Mouse (Mus musculus): Measurements from ENCODE around the gene Olfr890. TPM values are rescaled to one million over a fixed set of nuclear protein-coding genes. Genes with fewer than 3 reads are reported as not detected.
"Not testable (repeated sequence)": the region's sequence is repeated elsewhere in the genome, so short reads cannot be mapped to it uniquely, and the experiment has no call there.

Gene Olfr890
- not detected in 2 replicates for polyA plus RNA-seq (2012; rRNA removed)

DNA sequence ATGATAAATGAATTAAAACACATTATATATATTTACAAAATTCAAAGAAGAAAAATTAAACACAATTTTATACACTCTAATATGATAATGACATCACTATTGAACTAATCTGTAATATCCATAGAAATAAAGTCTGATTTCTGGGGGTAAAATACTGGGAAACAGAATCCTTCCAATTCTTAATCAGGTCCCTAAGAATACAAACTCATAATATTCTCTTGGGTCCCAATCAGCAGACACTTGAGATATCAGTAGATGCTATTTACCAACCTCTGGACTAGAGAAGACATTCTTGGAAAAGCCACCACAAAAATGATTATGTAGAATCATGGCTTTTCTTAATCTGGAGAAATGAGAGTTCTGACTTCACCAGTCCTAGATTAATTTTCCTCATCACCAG lies at the start of gene Olfr890:
Gene Olfr890 (plus strand): TSS at position 301 of the 400 bp plus-strand sequence.
- no peak for DNase-seq (ENCODE audit: low read depth, low spot score)

DNA sequence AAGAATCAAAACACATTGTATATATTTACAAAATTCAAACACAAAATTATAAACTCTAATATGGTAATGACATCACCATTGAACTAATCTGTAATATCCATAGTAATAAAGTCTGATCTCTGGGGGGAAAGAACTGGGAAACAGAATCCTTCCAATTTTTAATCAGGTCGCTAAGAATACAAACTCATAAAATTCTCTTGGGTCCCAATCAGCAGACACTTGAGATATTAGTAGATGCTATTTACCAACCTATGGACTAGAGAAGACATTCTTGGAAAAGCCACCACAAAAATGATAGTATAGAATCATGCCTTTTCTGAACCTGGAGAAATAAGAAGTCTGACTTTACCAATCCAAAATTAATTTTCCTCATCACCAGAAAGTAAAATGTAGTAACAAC lies 34.5 kb upstream of the Olfr890 start, which contains the start of gene Olfr888:
Gene Olfr888 (plus strand): TSS at position 301 of the 400 bp plus-strand sequence.
- no peak for DNase-seq (ENCODE audit: low read depth, low spot score)
- 81% methylated on average over 1 of the region's 1 CpGs for WGBS

DNA sequence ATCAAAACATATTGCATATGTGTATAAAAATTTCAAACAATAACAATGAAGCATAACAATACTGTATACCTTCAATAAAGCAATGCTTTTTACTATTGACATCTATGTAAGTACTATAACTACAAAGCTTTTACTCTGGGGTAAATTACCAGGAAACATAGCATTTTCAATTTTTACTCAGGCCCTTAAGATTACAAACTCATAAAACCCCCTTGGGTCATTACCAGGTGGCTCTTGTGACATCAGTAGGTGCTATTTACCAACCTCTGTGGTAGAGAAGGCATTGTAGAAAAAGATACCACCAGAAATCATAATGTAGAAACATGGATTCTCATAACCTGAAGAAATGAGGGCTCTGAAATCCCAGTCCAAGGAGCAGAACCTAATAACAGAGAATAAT lies 27.4 kb upstream of the Olfr890 start, which contains the start of gene Olfr889:
Gene Olfr889 (plus strand): TSS at position 301 of the 400 bp plus-strand sequence.
- DNase-seq (ENCODE audit: low read depth, low spot score) = no peak

- whole genome bisulfite sequencing = 49% methylated on average over 2 of the region's 2 CpGs
- not testable (repeated sequence) for DNase-seq (ENCODE audit: low read depth, low spot score)
These were observed 26.0 kb downstream of the Olfr890 start for GRCm38 (mm10) chr9:38168341-38168740.

- no peak for DNase-seq (ENCODE audit: low read depth, low spot score)
- 76% methylated on average over 1 of the region's 1 CpGs for WGBS
These were observed 38.4 kb downstream of the Olfr890 start, which contains the start of gene Olfr891 for GRCm38 (mm10) chr9:38180721-38181120. Gene Olfr891 (minus strand): TSS chr9:38180821.

Other genes with a start within 250 kb of the Olfr890 start
- not detected in 2 replicates for gene Olfr145, start 245.8 kb upstream of the Olfr890 start, polyA plus RNA-seq (2012; rRNA removed)
- gene Olfr878, start 224.7 kb upstream of the Olfr890 start, polyA plus RNA-seq (2012; rRNA removed) = not detected in 2 replicates
- not detected in 2 replicates for gene Olfr881, start 150.7 kb upstream of the Olfr890 start, polyA plus RNA-seq (2012; rRNA removed)
- gene Olfr883, start 116.7 kb upstream of the Olfr890 start, polyA plus RNA-seq (2012; rRNA removed) = not detected in 2 replicates
- gene Olfr884, start 96.0 kb upstream of the Olfr890 start, polyA plus RNA-seq (2012; rRNA removed) = not detected in 2 replicates
- gene Olfr885, start 81.2 kb upstream of the Olfr890 start, polyA plus RNA-seq (2012; rRNA removed) = not detected in 2 replicates
- not detected in 2 replicates for gene Olfr887, start 58.4 kb upstream of the Olfr890 start, polyA plus RNA-seq (2012; rRNA removed)
- gene Olfr888, start 34.4 kb upstream of the Olfr890 start, polyA plus RNA-seq (2012; rRNA removed) = not detected in 2 replicates
- gene Olfr889, start 27.3 kb upstream of the Olfr890 start, polyA plus RNA-seq (2012; rRNA removed) = not detected in 2 replicates
- not detected in 2 replicates for gene Olfr891, start 38.3 kb downstream of the Olfr890 start, polyA plus RNA-seq (2012; rRNA removed)
- gene Olfr893, start 65.8 kb downstream of the Olfr890 start, polyA plus RNA-seq (2012; rRNA removed) = not detected in 2 replicates
- gene Olfr894, start 75.5 kb downstream of the Olfr890 start, polyA plus RNA-seq (2012; rRNA removed) = not detected in 2 replicates
- not detected in 2 replicates for gene Olfr143, start 110.3 kb downstream of the Olfr890 start, polyA plus RNA-seq (2012; rRNA removed)
- gene Olfr895, start 125.3 kb downstream of the Olfr890 start, polyA plus RNA-seq (2012; rRNA removed) = not detected in 2 replicates
- gene Olfr896-ps1, start 148.6 kb downstream of the Olfr890 start, polyA plus RNA-seq (2012; rRNA removed) = not detected in 2 replicates
- not detected in 2 replicates for gene Olfr25, start 186.5 kb downstream of the Olfr890 start, polyA plus RNA-seq (2012; rRNA removed)
- gene Olfr898, start 205.9 kb downstream of the Olfr890 start, polyA plus RNA-seq (2012; rRNA removed) = not detected in 2 replicates
- gene Olfr250, start 224.4 kb downstream of the Olfr890 start, polyA plus RNA-seq (2012; rRNA removed) = not detected in 2 replicates
- gene Olfr251, start 234.6 kb downstream of the Olfr890 start, polyA plus RNA-seq (2012; rRNA removed) = not detected in 2 replicates

Data from large intestine, adult 2 months (tissue).